In the genomic region with DNA sequence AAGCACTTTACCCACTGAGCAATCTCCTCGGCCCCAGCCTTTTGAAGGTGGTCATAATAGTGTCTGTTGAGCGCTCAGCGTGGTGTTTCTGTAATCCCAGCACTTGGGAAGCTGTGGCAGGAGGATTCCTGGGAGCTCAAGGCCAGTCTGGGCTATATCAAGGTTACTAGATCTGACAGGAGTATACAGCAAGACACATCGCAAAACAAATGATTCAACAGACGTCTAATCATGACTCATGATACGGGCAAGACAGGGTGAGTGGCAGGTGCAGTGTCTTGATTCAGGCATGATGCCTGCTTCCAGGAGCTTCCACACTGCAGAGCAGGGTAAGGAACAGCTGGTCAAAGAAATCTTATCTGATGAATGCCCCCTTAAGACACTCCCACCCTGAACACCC, we compare ENCODE assay signal across 38 mouse cellular contexts. TPM values are rescaled to one million over a fixed set of nuclear protein-coding genes. Genes with fewer than 3 reads are reported as not detected.
"Had no signal": no experiment of that assay in that cellular context is flagged by ENCODE, and none has a peak within 500 bp of the region (broad histone marks: within the 10 kb centered on the region; RNA-seq: fewer than 3 reads in every experiment).

No protein-coding gene starts in this region.

- H3K4me3 ChIP-seq: embryonic facial prominence, embryonic 10.5 days; embryonic facial prominence, embryonic 12.5 days; embryonic facial prominence, embryonic 13.5 days; embryonic facial prominence, embryonic 15.5 days; erythroblast, embryonic 14.5 days; forebrain, embryonic 10.5 days; forebrain, embryonic 12.5 days; forebrain, embryonic 13.5 days; forebrain, embryonic 15.5 days; gastrocnemius, adult 2 months; heart, adult 2 months; heart, embryonic 10.5 days; heart, embryonic 12.5 days had no signal

- H3K27me3 ChIP-seq: embryonic facial prominence, embryonic 12.5 days; embryonic facial prominence, embryonic 13.5 days; embryonic facial prominence, embryonic 15.5 days; forebrain, embryonic 12.5 days; forebrain, embryonic 13.5 days; forebrain, embryonic 15.5 days had no signal

- H3K36me3 ChIP-seq: embryonic facial prominence, embryonic 10.5 days; embryonic facial prominence, embryonic 12.5 days; embryonic facial prominence, embryonic 13.5 days; embryonic facial prominence, embryonic 15.5 days; forebrain, embryonic 10.5 days; forebrain, embryonic 12.5 days; forebrain, embryonic 15.5 days; heart, embryonic 10.5 days; heart, embryonic 12.5 days had no signal

- DNase-seq: cerebellum, postnatal 14 days; cerebellum, postnatal 25 days; cerebellum, postnatal 36 days; forebrain, postnatal 0 days; gastrocnemius, adult 2 months; gastrocnemius, postnatal 10 days; gastrocnemius, postnatal 14 days; gastrocnemius, postnatal 25 days; gastrocnemius, postnatal 36 days; heart, adult 11 months; heart, adult 18-20 months; heart, adult 2 months had no signal

RNA-seq across cellular contexts. Expression of a gene that starts 7.3 kb away (rescaled TPM):
- polyA plus RNA-seq: embryonic facial prominence, embryonic 11.5 days; erythroblast, embryonic 14.5 days had no signal

RNA-seq across cellular contexts. Expression of a gene that starts 18.2 kb away (rescaled TPM):
- total RNA-seq: common myeloid progenitor, adult 5-6 weeks; forebrain, postnatal 0 days; gastrocnemius, adult 18-20 months; gastrocnemius, adult 2 months; gastrocnemius, adult 8-10 months; gastrocnemius, postnatal 10 days; gastrocnemius, postnatal 14 days; gastrocnemius, postnatal 25 days; gastrocnemius, postnatal 36 days; gastrocnemius, postnatal 4 days; heart, adult 18-20 months; heart, adult 2 months; heart, adult 8-10 months had no signal
- polyA plus RNA-seq: embryonic facial prominence, embryonic 10.5 days; embryonic facial prominence, embryonic 11.5 days; embryonic facial prominence, embryonic 12.5 days; embryonic facial prominence, embryonic 13.5 days; embryonic facial prominence, embryonic 14.5 days; embryonic facial prominence, embryonic 15.5 days; erythroblast, embryonic 14.5 days; forebrain, embryonic 10.5 days; forebrain, embryonic 11.5 days; forebrain, embryonic 12.5 days; forebrain, embryonic 13.5 days; forebrain, embryonic 14.5 days; forebrain, embryonic 15.5 days; forebrain, embryonic 16.5 days; forebrain, postnatal 0 days; frontal cortex, adult 2 months; gonadal fat pad, adult 2 months; heart, adult 2 months; heart, embryonic 10.5 days; heart, embryonic 11.5 days; heart, embryonic 12.5 days had no signal

RNA-seq across cellular contexts. Expression of a gene that starts 37.5 kb away (rescaled TPM):
- total RNA-seq: common myeloid progenitor, adult 5-6 weeks; forebrain, postnatal 0 days; gastrocnemius, adult 18-20 months; gastrocnemius, adult 2 months; gastrocnemius, postnatal 10 days; gastrocnemius, postnatal 14 days; gastrocnemius, postnatal 25 days; gastrocnemius, postnatal 36 days; gastrocnemius, postnatal 4 days; granulocyte monocyte progenitor cell, adult 5-6 weeks had no signal
- polyA plus RNA-seq: cortical plate, adult 2 months; embryonic facial prominence, embryonic 10.5 days; embryonic facial prominence, embryonic 11.5 days; embryonic facial prominence, embryonic 12.5 days; embryonic facial prominence, embryonic 13.5 days; forebrain, embryonic 10.5 days; forebrain, embryonic 11.5 days; forebrain, embryonic 12.5 days; forebrain, embryonic 13.5 days; forebrain, embryonic 14.5 days; forebrain, embryonic 15.5 days; forebrain, embryonic 16.5 days; forebrain, postnatal 0 days; gonadal fat pad, adult 2 months; heart, embryonic 10.5 days; heart, embryonic 11.5 days; heart, embryonic 12.5 days had no signal

RNA-seq across cellular contexts. Expression of a gene that starts 45.7 kb away (rescaled TPM):
- total RNA-seq: gastrocnemius, adult 18-20 months; gastrocnemius, adult 2 months; gastrocnemius, adult 8-10 months; gastrocnemius, postnatal 10 days; gastrocnemius, postnatal 14 days; gastrocnemius, postnatal 25 days; gastrocnemius, postnatal 36 days; gastrocnemius, postnatal 4 days; heart, adult 18-20 months; heart, adult 2 months; heart, adult 8-10 months had no signal
- polyA plus RNA-seq: embryonic facial prominence, embryonic 13.5 days; heart, adult 2 months; heart, embryonic 12.5 days had no signal
